Mouse (Mus musculus): Measurements from ENCODE around the gene Smad3. TPM values are rescaled to one million over a fixed set of nuclear protein-coding genes. Genes with fewer than 3 reads are reported as not detected.

Smad3 gene
- polyA plus RNA-seq, 3 experiments from 2014 or later = 16.5 to 24.6 (median 16.8) TPM

DNA sequence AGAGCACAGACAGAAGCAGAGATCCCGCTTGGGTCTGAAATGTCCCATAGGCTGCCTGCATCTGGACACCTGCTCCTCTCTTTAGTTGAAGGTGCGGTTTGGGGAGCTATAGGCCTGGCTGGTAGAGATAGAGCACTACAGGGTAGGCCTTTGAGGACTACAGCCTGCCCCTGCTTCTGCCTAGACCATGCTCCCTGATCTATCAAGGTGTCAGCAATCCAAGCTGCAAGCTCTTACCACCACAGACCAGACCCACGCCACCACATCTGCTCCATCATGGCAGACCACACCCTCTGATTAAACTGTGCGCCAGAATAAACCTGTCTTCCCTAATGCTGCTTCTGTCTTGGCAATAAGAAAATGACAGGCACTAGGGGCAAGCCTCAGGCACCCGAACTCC lies 13.2 kb downstream of the Smad3 start:
- no peak for ATAC-seq

GRCm38 (mm10) chr9:63743775-63744174 lies 14.0 kb downstream of the Smad3 start:
- no peak for ATAC-seq

- ATAC-seq = no peak
These were observed 14.7 kb downstream of the Smad3 start for GRCm38 (mm10) chr9:63742887-63743660.

- ATAC-seq = no peak
These were observed 15.5 kb downstream of the Smad3 start for GRCm38 (mm10) chr9:63742318-63742717.

- no peak for ATAC-seq
These were observed 16.0 kb downstream of the Smad3 start for GRCm38 (mm10) chr9:63741792-63742191.

- ATAC-seq = peak; percentile 53
These were observed 17.4 kb downstream of the Smad3 start for GRCm38 (mm10) chr9:63740320-63740841.

- ATAC-seq = peak; percentile 30
These were observed 19.0 kb downstream of the Smad3 start for GRCm38 (mm10) chr9:63738830-63739229.

DNA sequence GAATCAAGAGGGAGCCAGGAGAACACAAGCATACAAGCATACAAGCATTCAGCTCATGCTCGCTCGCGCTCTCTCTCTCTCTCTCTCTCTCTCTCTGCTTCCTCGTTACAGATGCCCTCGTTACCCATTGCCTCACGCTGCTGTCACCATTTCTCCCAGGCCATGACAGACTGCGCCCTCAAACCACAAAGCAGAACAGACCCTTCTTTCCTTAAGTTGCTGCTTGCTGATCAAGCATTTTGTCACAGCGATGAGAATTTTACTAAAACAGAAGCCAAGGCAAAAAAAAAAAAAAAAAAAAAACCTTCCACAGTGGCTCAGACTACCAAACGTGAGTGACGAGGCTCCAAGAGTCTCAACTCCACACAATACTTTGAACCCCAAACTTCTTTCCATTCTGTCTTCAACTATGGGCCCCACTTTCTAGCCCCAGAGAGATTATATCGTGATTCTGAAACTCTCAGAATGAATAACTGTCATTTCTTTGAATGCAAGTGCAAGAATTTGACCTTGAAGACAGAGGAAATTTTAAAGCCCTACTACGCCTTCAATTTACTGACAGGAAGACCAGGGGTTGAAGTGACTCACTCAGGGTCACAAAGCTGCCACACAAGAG lies 19.6 kb downstream of the Smad3 start:
- ATAC-seq = peak; percentile 35

- ATAC-seq = peak; percentile 61
These were observed 20.3 kb downstream of the Smad3 start for GRCm38 (mm10) chr9:63737426-63737931.

DNA sequence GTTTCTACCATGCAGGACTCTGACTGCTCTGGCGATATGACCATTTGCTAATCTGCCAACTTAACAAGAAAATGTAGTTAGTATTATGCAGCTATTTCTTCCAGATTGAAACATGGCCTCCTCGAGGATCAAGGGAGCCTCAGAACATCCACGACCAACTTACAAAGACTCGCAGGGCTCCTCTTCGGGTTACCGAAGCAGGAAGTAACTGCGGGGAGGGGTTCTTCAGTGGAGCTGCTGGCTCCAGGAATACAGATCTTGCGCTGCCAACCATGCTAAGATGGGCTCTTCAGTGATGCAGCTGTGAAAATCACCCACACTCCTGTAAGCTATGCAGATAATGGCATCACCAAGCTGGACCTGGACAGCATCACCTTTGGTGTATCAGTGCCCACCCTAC lies 23.5 kb downstream of the Smad3 start:
- no peak for ATAC-seq

DNA sequence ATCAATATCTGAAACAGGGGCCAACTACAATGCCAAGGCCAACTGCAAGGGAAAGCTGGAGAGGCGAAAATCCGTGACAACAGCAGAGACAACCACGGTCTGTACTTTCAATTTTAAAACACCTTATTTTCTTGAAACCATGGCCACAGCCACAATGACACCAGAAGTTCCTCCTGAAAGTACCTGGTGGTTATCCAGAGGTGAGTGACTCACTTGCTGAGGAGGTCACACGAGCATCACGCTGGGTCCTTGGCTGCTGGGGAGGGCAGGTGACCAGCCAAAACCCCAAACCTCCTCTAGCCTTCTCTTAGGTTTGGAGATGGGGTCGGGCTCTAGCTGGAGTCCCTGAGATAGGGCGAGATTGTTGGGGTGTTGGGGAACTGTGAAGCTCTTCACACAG lies 25.1 kb downstream of the Smad3 start:
- no peak for ATAC-seq

GRCm38 (mm10) chr9:63731114-63731828 lies 26.5 kb downstream of the Smad3 start:
- no peak for ATAC-seq

- ATAC-seq = no peak
These were observed 28.8 kb downstream of the Smad3 start for GRCm38 (mm10) chr9:63728969-63729368.

DNA sequence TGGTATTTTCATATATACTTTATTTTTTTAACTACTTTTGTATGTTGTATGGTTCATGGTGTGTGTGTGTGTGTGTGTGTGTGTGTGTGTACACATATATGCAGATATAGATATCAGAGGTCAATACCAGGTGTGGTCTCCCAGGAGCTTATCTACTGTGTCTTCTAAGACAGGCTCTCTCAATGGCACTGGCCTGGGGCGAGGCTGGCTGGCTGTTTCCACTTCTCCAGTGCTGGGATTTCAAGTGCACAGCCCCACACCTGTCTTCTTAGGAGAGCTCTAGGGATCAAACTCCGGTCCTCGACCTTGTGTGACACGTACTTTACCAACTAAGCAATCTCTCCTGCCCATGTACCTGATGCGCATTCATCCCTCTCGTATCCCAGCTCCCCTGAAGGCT lies 30.7 kb downstream of the Smad3 start:
- no peak for ATAC-seq

GRCm38 (mm10) chr9:63726088-63727010 lies 31.4 kb downstream of the Smad3 start:
- no peak for ATAC-seq

DNA sequence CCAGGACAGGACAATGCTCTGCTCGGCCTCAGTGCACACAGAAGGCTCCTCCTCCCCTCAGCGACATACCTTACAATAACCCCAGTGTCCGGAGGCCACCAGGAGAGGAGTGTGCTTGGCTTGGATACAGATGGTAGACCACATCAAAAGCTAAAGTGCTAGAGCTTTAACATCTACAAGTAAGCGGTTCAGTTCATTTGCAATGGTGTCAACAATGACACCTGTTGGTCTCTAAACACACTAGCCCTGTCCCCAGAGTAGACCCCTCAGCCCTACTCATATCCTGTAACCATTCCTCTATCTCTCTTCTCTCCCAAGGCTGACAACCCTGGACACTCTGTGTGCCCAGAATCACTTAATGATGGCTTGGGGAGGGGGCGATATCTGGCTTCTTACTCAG lies 33.0 kb downstream of the Smad3 start:
- no peak for ATAC-seq

- no peak for ATAC-seq
These were observed 34.9 kb downstream of the Smad3 start for GRCm38 (mm10) chr9:63722918-63723317.

GRCm38 (mm10) chr9:63722350-63722749 lies 35.4 kb downstream of the Smad3 start:
- ATAC-seq = no peak

DNA sequence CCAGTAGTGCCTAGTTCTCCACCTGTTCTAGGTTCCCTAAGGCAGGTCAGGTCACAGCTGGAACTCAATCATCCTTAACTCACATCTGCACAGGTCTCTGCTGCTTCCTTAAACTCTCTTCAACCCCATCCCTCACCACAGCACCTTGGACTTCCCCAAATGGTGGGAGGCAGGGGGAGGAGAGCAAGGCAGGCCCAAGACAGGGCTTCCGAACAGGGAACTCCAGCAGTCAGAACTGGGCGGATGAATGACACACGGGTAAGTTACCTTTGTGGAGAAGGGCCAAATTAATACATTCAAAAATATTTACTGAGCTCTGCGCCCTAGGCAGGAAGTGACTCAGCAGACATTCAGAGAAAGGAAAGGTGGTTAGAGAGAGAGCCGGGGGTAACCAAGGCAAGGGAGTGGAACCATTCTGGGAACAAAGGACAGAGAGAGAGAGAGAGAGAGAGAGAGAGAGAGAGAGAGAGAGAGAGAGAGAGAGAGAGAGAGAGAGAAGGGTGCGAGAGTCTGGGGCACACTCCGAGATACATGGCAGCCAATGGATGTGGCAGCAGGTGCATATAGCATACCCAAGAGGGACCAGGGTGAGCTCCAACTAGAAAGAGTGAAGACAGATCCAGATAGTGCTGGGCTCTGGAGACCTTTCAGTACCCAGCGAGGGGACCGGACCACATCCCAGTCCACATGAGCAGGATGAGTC lies 36.1 kb downstream of the Smad3 start:
- ATAC-seq = peak; percentile 61

DNA sequence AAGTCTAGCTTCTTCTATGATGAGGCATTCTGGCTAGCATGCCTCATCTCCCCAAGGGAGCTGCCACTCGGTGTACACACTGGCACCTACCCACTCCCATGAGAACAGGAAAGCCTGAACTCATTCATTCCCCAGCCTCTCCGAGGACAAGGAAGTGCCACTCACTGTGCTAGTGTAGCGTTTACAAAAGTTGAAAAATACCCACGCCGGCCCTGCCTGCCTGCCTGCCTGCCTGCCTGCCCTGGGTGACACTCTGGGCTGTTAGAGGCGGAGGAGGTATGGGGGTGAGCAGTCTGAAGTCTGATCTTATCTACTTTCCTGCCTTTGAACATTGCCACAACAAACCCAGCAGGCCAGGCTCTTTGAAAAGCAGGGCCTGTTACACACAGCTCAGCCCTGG lies 37.1 kb downstream of the Smad3 start:
- peak; percentile 76 for ATAC-seq

DNA sequence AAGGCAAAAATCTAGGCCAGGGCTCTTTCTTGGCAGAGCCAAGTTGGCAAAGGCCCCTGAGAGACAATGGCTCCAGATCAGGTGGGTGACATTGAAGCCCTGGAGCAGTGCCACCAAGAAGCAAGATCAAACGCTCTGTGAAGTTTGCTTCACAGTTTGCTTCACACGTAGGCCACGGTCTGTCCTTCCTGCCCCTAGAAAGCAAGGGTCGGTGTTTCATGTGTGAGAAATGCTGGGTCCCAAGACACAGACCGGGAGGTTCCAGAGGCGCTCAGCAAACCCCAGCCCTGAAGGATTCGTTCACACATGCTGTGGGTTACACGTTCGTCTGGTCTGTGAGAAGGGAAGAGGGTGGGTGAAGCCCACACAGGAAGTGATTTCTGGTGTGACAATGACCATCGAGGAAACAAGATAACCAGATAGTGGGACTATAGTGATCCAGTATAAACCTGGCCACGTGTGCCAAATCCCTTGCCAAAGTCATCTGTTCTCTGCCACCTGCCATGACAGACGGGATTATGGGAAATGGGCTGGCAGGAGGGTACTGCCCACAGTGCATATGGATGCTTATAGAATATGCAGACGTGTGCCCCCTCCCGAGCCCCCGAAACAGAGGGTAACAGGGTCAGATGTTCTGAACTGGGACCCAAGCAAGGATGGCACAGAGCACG lies 37.9 kb downstream of the Smad3 start:
- no peak for ATAC-seq
